Mouse (Mus musculus) MEL (cell line): ENCODE measurements at regions not wholly inside any gene's neighbourhood (a gene's known extent, or its start where the extent isn't known, plus 50 kb on each side); places are given as distances from the start of the nearest gene placed in this dataset.

Experiments
- DNase-seq: peaks from one replicate; pipeline ENCODE4 v3.0.0; 2011; ENCODE audit warnings: low read depth, low spot score
- H3K27ac ChIP-seq: 2 replicates; pipeline ENCODE4 v1.5.1; 2012; ENCODE audit warnings: low read depth, mild to moderate bottlenecking, control low read depth, low read length, moderate library complexity; ENCODE audit not compliant: control insufficient read depth
- H3K27me3 ChIP-seq, 2 experiments: fragments of 150-350 bp in 1 of 2; sonication (generic) in 1 of 2; 2 replicates each; pipeline ENCODE4 v1.6.1; 2012; ENCODE audit warnings: low read length in 2 of 2, mild to moderate bottlenecking in 2 of 2, improper control_type of control experiment in 1 of 2, moderate library complexity in 1 of 2; ENCODE audit not compliant: insufficient read depth in 2 of 2, control insufficient read depth in 1 of 2
- H3K36me3 ChIP-seq, 2 experiments: 2 replicates each; pipeline ENCODE4 v1.6.1; 2012 to 2014; ENCODE audit warnings: low read length in 2 of 2, improper control_type of control experiment in 1 of 2, inconsistent platforms in 1 of 2, mild to moderate bottlenecking in 1 of 2; ENCODE audit not compliant: insufficient read depth in 2 of 2, control insufficient read depth in 1 of 2
- H3K4me1 ChIP-seq, 2 experiments: fragments of 150-350 bp in 1 of 2; sonication (generic) in 1 of 2; 2 replicates each; pipeline ENCODE4 v1.6.1; 2012; ENCODE audit warnings: low read length in 2 of 2, improper control_type of control experiment in 1 of 2, mild to moderate bottlenecking in 1 of 2; ENCODE audit not compliant: insufficient read depth in 2 of 2, control insufficient read depth in 1 of 2
- H3K4me3 ChIP-seq, 2 experiments: fragments of 150-350 bp in 1 of 2; sonication (generic) in 1 of 2; 2 replicates each; pipeline ENCODE4 v1.5.1; 2012; ENCODE audit warnings: low read depth in 2 of 2, low read length in 2 of 2, mild to moderate bottlenecking in 2 of 2, moderate library complexity in 2 of 2, control low read depth in 1 of 2, improper control_type of control experiment in 1 of 2; ENCODE audit not compliant: control insufficient read depth in 1 of 2, insufficient read depth in 1 of 2
- H3K79me2 ChIP-seq: 2 replicates; pipeline ENCODE4 v1.6.1; 2012; ENCODE audit warnings: mild to moderate bottlenecking, low read length, moderate library complexity; ENCODE audit not compliant: control insufficient read depth, poor library complexity, insufficient read depth
- H3K9ac ChIP-seq: 2 replicates; pipeline ENCODE4 v1.6.1; 2012; ENCODE audit warnings: low read depth, mild to moderate bottlenecking, control low read depth, low read length, moderate library complexity; ENCODE audit not compliant: control insufficient read depth, poor library complexity, severe bottlenecking
- H3K9me3 ChIP-seq: fragments of 150-350 bp; sonication (generic); replicated peaks from 2 replicates; pipeline ENCODE4 v1.6.1; 2012; ENCODE audit warnings: mild to moderate bottlenecking, low read length, improper control_type of control experiment, moderate library complexity; ENCODE audit not compliant: insufficient read depth
- BHLHE40 ChIP-seq: IDR thresholded peaks from 2 replicates; pipeline ENCODE4 v1.6.1; 2012; ENCODE audit warnings: low read depth, mild to moderate bottlenecking, inconsistent platforms, low read length, improper control_type of control experiment, borderline replicate concordance
- E2F4 ChIP-seq: IDR thresholded peaks from 2 replicates; pipeline ENCODE4 v1.6.1; 2011; ENCODE audit warnings: low read depth, low read length, improper control_type of control experiment, borderline replicate concordance
- ETS1 ChIP-seq: IDR thresholded peaks from 2 replicates; pipeline ENCODE4 v1.6.1; 2012; ENCODE audit warnings: low read depth, mild to moderate bottlenecking, inconsistent platforms, low read length, improper control_type of control experiment, moderate library complexity
- GABPA ChIP-seq: IDR thresholded peaks from 2 replicates; pipeline ENCODE4 v1.6.1; 2012; ENCODE audit warnings: low read depth, mild to moderate bottlenecking, inconsistent platforms, low read length, improper control_type of control experiment, moderate library complexity
- GATA1 ChIP-seq: IDR thresholded peaks from 2 replicates; pipeline ENCODE4 v1.6.1; 2011; ENCODE audit warnings: low read depth, low read length, improper control_type of control experiment
- HCFC1 ChIP-seq: IDR thresholded peaks from 2 replicates; pipeline ENCODE4 v1.6.1; 2012; ENCODE audit warnings: low read depth, mild to moderate bottlenecking, inconsistent platforms, low read length, improper control_type of control experiment, moderate library complexity
- MAX ChIP-seq: IDR thresholded peaks from 2 replicates; pipeline ENCODE4 v1.6.1; 2011; ENCODE audit warnings: low read length, improper control_type of control experiment
- MEF2A ChIP-seq: IDR thresholded peaks from 2 replicates; pipeline ENCODE4 v1.6.1; 2014; ENCODE audit warnings: low read depth, mild to moderate bottlenecking, inconsistent platforms, low read length, improper control_type of control experiment; ENCODE audit not compliant: poor library complexity, insufficient replicate concordance, severe bottlenecking; ENCODE audit errors: extremely low read depth
- NELFE ChIP-seq: IDR thresholded peaks from 2 replicates; pipeline ENCODE4 v1.6.1; 2011; ENCODE audit warnings: low read depth, low read length, improper control_type of control experiment
- NRF1 ChIP-seq: IDR thresholded peaks from 2 replicates; pipeline ENCODE4 v1.6.1; 2014; ENCODE audit warnings: low read depth, mild to moderate bottlenecking, inconsistent platforms, low read length, improper control_type of control experiment, moderate library complexity; ENCODE audit not compliant: poor library complexity, insufficient read depth, severe bottlenecking
- POLR2AphosphoS2 ChIP-seq: IDR thresholded peaks from 2 replicates; pipeline ENCODE4 v1.6.1; 2011; ENCODE audit warnings: low read length, improper control_type of control experiment
- POLR2AphosphoS5 ChIP-seq: IDR thresholded peaks from 2 replicates; pipeline ENCODE4 v1.6.1; 2012; ENCODE audit warnings: low read depth, borderline replicate concordance, mild to moderate bottlenecking, inconsistent platforms, low read length, moderate library complexity, mixed read lengths
- RCOR1 ChIP-seq: IDR thresholded peaks from 2 replicates; pipeline ENCODE4 v1.6.1; 2012; ENCODE audit warnings: low read depth, mild to moderate bottlenecking, inconsistent platforms, low read length, improper control_type of control experiment
- TAL1 ChIP-seq: IDR thresholded peaks from 2 replicates; pipeline ENCODE4 v1.6.1; 2012; ENCODE audit warnings: mild to moderate bottlenecking, inconsistent platforms, low read length, moderate library complexity, mixed read lengths
- USF2 ChIP-seq, 2 experiments: IDR thresholded peaks; 2 replicates each; pipeline ENCODE4 v1.6.1; 2011 to 2012; ENCODE audit warnings: improper control_type of control experiment in 2 of 2, low read length in 2 of 2, borderline replicate concordance in 1 of 2, inconsistent platforms in 1 of 2, low read depth in 1 of 2, mild to moderate bottlenecking in 1 of 2; ENCODE audit not compliant: insufficient read depth in 1 of 2
- ZMIZ1 ChIP-seq: IDR thresholded peaks from 2 replicates; pipeline ENCODE4 v1.6.1; 2012; ENCODE audit warnings: low read depth, mild to moderate bottlenecking, inconsistent platforms, low read length, improper control_type of control experiment, moderate library complexity
- ZNF384 ChIP-seq: IDR thresholded peaks from 2 replicates; pipeline ENCODE4 v1.6.1; 2012; ENCODE audit warnings: low read depth, mild to moderate bottlenecking, inconsistent platforms, low read length, improper control_type of control experiment

GRCm38 (mm10) chr7:51101166-51101565 lies 409.7 kb upstream of the Ano5 start:
- H3K27ac ChIP-seq = no peak overlapping the region
- no peak overlapping the region for H3K9ac ChIP-seq
- no peak overlapping the region for H3K4me3 ChIP-seq
- H3K27me3 ChIP-seq = no peaks in the 10 kb centered on the region
- no peaks in the 10 kb centered on the region for H3K9me3 ChIP-seq
- H3K36me3 ChIP-seq = no peaks in the 10 kb centered on the region
- H3K4me1 ChIP-seq = no peaks in the 10 kb centered on the region
- H3K79me2 ChIP-seq = no peaks in the 10 kb centered on the region
- TF ChIP-seq BHLHE40 (no peak), RCOR1 (no peak), ETS1 (no peak), E2F4 (no peak), NRF1 (no peak), MEF2A (no peak), ZNF384 (no peak), POLR2AphosphoS2 (no peak)
- DNase-seq = no peak

- no peak overlapping the region for H3K27ac ChIP-seq
- H3K4me3 ChIP-seq = no peak overlapping the region
- H3K27me3 ChIP-seq = no peaks in the 10 kb centered on the region
- no peaks in the 10 kb centered on the region for H3K4me1 ChIP-seq
- TF ChIP-seq TAL1 (no peak), NELFE (no peak), GATA1 (no peak), MAX (no peak), E2F4 (no peak), POLR2AphosphoS5 (no peak), HCFC1 (no peak), USF2 (IDR thresholded peaks at IDR 0.05; ENCODE audit: borderline replicate concordance in 1 of 2, insufficient read depth in 1 of 2, low read depth in 1 of 2, low read length in 2 of 2) (no peak), POLR2AphosphoS2 (no peak), ETS1 (no peak), ZMIZ1 (no peak), GABPA (no peak)
- no peak overlapping the region for H3K9ac ChIP-seq
- no peaks in the 10 kb centered on the region for H3K36me3 ChIP-seq
- H3K79me2 ChIP-seq = no peaks in the 10 kb centered on the region
- H3K9me3 ChIP-seq = no peaks in the 10 kb centered on the region
- no peak for DNase-seq
Measured at GRCm38 (mm10) chr7:51140796-51141195, 370.0 kb upstream of the Ano5 start.
